Mouse (Mus musculus) liver, adult 2 months (tissue): ENCODE results near the gene Arfip1. TPM values are rescaled to one million over a fixed set of nuclear protein-coding genes. Genes with fewer than 3 reads are reported as not detected.

ENCODE experiments used
- DNase-seq: peaks from one replicate; pipeline ENCODE4 v3.0.0-alpha.2; 2011; ENCODE audit warnings: low read depth, low spot score; ENCODE audit errors: extremely low read depth
- H3K27ac ChIP-seq: fragments of 200-500 bp; replicated peaks from 2 replicates; pipeline ENCODE4 v1.5.1; 2012; ENCODE audit warnings: low read depth, mild to moderate bottlenecking, control low read depth, inconsistent platforms, low read length; ENCODE audit not compliant: insufficient read depth
- H3K27me3 ChIP-seq: fragments of 200-500 bp; 2 replicates; pipeline ENCODE4 v1.6.1; 2012; ENCODE audit warnings: mild to moderate bottlenecking, moderate library complexity, low read length, inconsistent platforms; ENCODE audit not compliant: control insufficient read depth, insufficient read depth
- H3K36me3 ChIP-seq: fragments of 200-500 bp; 2 replicates; pipeline ENCODE4 v1.6.1; 2012; ENCODE audit warnings: low read length, inconsistent platforms; ENCODE audit not compliant: control insufficient read depth, insufficient read depth
- H3K4me1 ChIP-seq: fragments of 200-500 bp; 2 replicates; pipeline ENCODE4 v1.6.1; 2011; ENCODE audit warnings: low read length; ENCODE audit not compliant: control insufficient read depth, insufficient read depth
- H3K4me3 ChIP-seq: fragments of 200-500 bp; 2 replicates; pipeline ENCODE4 v1.5.1; 2011; ENCODE audit warnings: low read depth, mild to moderate bottlenecking, control low read depth, low read length, moderate library complexity; ENCODE audit not compliant: insufficient read depth
- H3K79me2 ChIP-seq: fragments of 200-500 bp; 2 replicates; pipeline ENCODE4 v1.6.1; 2012; ENCODE audit warnings: inconsistent platforms, mild to moderate bottlenecking, low read length, moderate library complexity; ENCODE audit not compliant: control insufficient read depth, insufficient read depth
- H3K9ac ChIP-seq: fragments of 200-500 bp; 2 replicates; pipeline ENCODE4 v1.6.1; 2012; ENCODE audit warnings: low read depth, mild to moderate bottlenecking, control low read depth, inconsistent platforms, low read length
- CTCF ChIP-seq: fragments of 200-500 bp; IDR thresholded peaks from 2 replicates; pipeline ENCODE4 v1.5.1; 2011; ENCODE audit warnings: low read depth, low read length, control low read depth
- POLR2A ChIP-seq: fragments of 200-500 bp; IDR thresholded peaks from 2 replicates; pipeline ENCODE4 v1.6.1; 2011; ENCODE audit warnings: low read length, control low read depth; ENCODE audit not compliant: insufficient read depth; ENCODE audit errors: extremely low read depth
- WGBS: fragments of 180-500 bp; shearing (Covaris S2); methylation state at CpG from one replicate; pipeline ENCODE4 v1.1.7; 2018; 5-methylcytosine and 5-hydroxymethylcytosine counted together
- polyA plus RNA-seq: library from polyadenylated mRNA; depleted of rRNA; stranded (reverse); fragments of >200 nt; gene quantifications from 2 replicates; pipeline ENCODE4 v1.2.3, GENCODE M21; 2012
- total RNA-seq: library from RNA; depleted of rRNA; stranded (reverse); fragments of >200 nt; gene quantifications from 2 replicates; pipeline ENCODE4 v1.2.3, GENCODE M21; 2014

Gene Arfip1
- total and polyA plus RNA-seq, 2 experiments: 4.7 to 21.4 TPM

DNA sequence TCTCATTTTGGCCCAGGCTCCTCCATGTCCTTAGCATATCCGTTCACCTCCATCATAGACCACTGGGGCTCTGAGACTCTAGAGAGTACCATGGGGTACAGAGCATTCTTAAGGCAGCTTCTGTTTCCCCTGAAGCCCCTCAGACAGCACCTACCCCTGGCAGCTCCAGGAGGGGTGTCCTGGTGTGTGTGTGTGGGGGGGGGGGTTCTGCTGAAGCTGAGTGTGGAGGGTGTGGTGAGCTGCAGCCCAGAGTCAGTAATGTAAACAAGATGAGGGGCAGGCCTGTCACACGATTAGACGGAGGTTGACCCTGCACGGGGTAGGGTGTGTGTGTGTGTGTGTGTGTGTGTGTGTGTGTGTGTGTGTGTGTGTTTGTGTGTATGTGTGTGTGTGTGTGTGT is 120.7 kb downstream of the Arfip1 start:
- Histone ChIP-seq H3K36me3 (no peaks in the 10 kb centered on the region), H3K27me3 (no peaks in the 10 kb centered on the region), H3K79me2 (no peaks in the 10 kb centered on the region), H3K4me1 (peaks cover 14% of the 10 kb centered on the region), H3K27ac (no peak overlapping the region), H3K4me3 (no peak overlapping the region), H3K9ac (no peak overlapping the region)
- no peak for TF ChIP-seq POLR2A
- no peak for TF ChIP-seq CTCF
- WGBS: 76% methylated on average over 4 of the region's 4 CpGs
- no peak for DNase-seq

DNA sequence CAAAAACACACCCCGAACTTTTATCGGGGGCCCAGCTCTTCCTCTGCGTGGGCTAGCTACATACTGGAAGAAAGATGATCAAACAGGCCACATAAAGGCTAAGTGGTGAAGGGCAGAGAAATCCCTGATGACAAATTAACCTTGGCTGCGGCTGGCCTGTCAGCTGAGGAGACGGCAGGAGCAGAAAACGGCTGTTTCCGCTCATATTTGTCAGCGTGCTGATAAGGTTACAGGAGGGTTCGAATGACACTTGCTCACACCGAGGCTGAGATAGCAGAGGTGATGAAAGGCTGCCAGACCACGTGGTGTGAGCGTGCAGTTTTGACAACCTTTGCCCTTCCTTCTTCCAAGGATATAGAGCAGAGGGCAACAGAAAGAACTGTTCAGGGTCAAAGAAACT is 121.5 kb downstream of the Arfip1 start:
- H3K9ac ChIP-seq: 0 out of 2 replicates have a peak overlapping the region, but pooled peaks have one; percentile 12
- no peak overlapping the region for H3K4me3 ChIP-seq
- 6% methylated on average over 12 of the region's 12 CpGs for WGBS
- H3K79me2 ChIP-seq: no peaks in the 10 kb centered on the region
- peak; percentile 88 for DNase-seq
- no peaks in the 10 kb centered on the region for H3K36me3 ChIP-seq
- peaks cover 17% of the 10 kb centered on the region for H3K4me1 ChIP-seq
- H3K27ac ChIP-seq: no peak overlapping the region
- no peaks in the 10 kb centered on the region for H3K27me3 ChIP-seq
- TF ChIP-seq POLR2A: no peak
- no peak for TF ChIP-seq CTCF

DNA sequence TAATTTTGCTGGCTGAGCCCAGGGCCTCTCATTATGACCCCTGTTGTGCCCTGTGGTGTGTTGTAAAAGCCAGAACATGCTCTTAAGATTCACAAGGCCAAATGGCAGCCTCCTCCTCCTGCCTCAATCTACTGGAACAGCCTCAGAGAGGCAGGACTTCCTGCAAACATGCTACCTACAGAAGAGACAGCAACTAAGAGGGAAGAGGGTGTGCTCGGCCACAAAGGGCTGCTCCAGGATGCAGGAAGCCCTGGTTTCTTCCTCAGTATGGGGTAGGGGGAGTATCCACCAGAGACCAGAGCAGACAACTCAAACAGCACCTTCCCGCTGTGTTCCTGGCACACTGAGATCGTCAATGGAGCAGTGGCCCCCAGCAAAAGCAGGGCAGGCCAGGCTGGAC is 121.9 kb downstream of the Arfip1 start:
- Histone ChIP-seq H3K27me3 (no peaks in the 10 kb centered on the region), H3K27ac (no peak overlapping the region), H3K36me3 (no peaks in the 10 kb centered on the region), H3K79me2 (no peaks in the 10 kb centered on the region), H3K4me1 (peaks cover 18% of the 10 kb centered on the region), H3K4me3 (no peak overlapping the region), H3K9ac (0 out of 2 replicates have a peak overlapping the region, but pooled peaks have one; percentile 12)
- no peak for DNase-seq
- TF ChIP-seq CTCF (no peak), POLR2A (no peak)
- 61% methylated on average over 3 of the region's 3 CpGs for WGBS

DNA sequence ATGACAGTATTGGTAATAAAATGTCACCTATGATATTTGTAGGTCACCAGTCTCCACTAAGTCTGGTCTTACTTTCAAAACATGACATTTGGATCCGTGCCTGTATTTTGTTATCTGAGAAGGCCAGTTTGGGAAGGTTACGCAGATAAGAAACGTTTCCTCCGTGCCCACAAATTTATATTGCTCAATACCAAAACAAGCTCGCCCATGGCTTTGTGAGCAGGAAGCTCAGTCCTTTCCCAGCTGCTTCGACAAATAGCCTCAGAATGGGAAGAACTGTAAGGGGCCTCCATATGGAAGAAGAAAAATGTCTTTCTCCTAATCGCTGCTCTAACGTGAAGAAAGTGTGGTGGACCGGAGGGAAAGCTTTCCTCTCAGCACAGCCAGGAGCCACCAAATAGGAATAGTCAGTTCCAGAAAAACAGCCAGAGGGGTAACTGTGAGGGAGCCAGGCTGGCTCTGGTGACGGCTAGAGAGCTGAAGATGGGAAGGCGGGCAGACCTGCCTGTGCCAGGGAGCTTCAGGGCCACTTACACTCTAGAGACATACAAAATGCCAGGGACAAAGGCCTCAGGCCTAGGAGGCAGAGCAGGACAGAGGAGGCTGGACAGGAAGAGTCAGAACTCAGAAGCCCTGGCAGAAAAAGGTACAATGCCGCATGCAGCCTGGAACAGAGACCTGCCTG is 126.5 kb downstream of the Arfip1 start:
- no peaks in the 10 kb centered on the region for H3K36me3 ChIP-seq
- H3K4me3 ChIP-seq: no peak overlapping the region
- 27% methylated on average over 12 of the region's 12 CpGs for WGBS
- H3K27me3 ChIP-seq: no peaks in the 10 kb centered on the region
- peak; percentile 97 for DNase-seq
- H3K27ac ChIP-seq: peak overlapping the region; percentile 36
- H3K9ac ChIP-seq: no peak overlapping the region
- TF ChIP-seq POLR2A (no peak), CTCF (no peak)
- H3K4me1 ChIP-seq: peaks cover 10% of the 10 kb centered on the region
- H3K79me2 ChIP-seq: no peaks in the 10 kb centered on the region

- H3K79me2 ChIP-seq: no peaks in the 10 kb centered on the region
- H3K36me3 ChIP-seq: no peaks in the 10 kb centered on the region
- no peak for DNase-seq
- no peak overlapping the region for H3K27ac ChIP-seq
- no peaks in the 10 kb centered on the region for H3K4me1 ChIP-seq
- H3K9ac ChIP-seq: no peak overlapping the region
- no peaks in the 10 kb centered on the region for H3K27me3 ChIP-seq
- no peak overlapping the region for H3K4me3 ChIP-seq
- no peak for TF ChIP-seq CTCF
- no peak for TF ChIP-seq POLR2A
- 82% methylated on average over 3 of the region's 3 CpGs for WGBS
These were observed 131.8 kb downstream of the Arfip1 start for GRCm38 (mm10) chr3:84450651-84451050.

DNA sequence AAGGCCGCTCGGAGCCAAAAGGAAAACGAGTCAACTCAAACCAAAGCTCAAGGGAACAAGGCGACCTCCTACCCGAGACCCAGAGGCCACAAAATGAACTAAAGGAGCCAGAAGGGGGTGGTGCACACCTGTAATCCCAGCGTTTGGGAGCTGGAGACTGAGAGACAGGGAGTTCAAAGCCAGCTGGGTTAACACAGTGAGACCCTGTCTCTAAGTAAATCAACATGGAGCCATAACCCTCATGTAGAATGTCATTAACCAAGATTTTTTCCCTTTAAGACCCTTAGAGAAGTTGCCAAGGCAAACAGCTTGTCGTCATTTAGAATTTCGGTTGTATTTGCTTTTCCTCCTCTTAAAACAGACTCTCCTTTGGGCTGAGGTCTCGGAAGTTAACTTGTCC is 133.4 kb downstream of the Arfip1 start:
- 80% methylated on average over 9 of the region's 9 CpGs for WGBS
- Histone ChIP-seq H3K36me3 (no peaks in the 10 kb centered on the region), H3K4me1 (no peaks in the 10 kb centered on the region)

More for the DNA sequence above, 133.4 kb downstream of the Arfip1 start:
- H3K79me2 ChIP-seq: no peaks in the 10 kb centered on the region
- H3K27ac ChIP-seq: no peak overlapping the region
- TF ChIP-seq POLR2A: no peak
- TF ChIP-seq CTCF: no peak
- DNase-seq: no peak
- H3K4me3 ChIP-seq: no peak overlapping the region
- no peak overlapping the region for H3K9ac ChIP-seq
- H3K27me3 ChIP-seq: no peaks in the 10 kb centered on the region
